Comparison of ENCODE assay signal across 17 mouse cellular contexts in the genomic region with DNA sequence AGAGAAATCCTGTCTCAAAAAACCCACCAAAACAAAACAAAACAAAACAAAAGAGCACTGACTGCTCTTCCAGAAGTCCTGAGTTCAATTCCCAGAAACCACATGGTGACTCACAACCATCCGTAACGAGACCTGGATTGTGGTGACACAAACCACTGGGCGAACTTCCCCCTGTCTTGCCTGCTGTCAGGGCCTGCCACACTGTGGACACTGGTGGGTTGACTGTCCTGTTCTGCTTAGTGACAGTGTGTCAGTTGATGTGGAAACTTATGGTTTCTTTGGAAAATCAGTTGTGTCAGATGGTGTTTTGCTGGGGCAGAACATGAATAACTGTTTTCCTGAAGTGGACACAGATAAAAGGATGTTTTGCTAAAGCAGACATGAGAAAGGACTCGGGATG.
"Had no signal": no experiment of that assay in that cellular context is flagged by ENCODE, and none has a peak within 500 bp of the region (broad histone marks: within the 10 kb centered on the region; RNA-seq: fewer than 3 reads in every experiment).

No protein-coding gene starts in this region.

- H3K9ac ChIP-seq: kidney, embryonic 15.5 days; liver, embryonic 12.5 days; lung, embryonic 15.5 days had no signal

- H3K36me3 ChIP-seq: kidney, embryonic 15.5 days; liver, embryonic 12.5 days; lung, embryonic 15.5 days had no signal

- ATAC-seq: intestine, postnatal 0 days; liver, embryonic 12.5 days had no signal

- DNase-seq: kidney, adult 8-10 months; kidney, postnatal 10 days; kidney, postnatal 36 days; layer of hippocampus, postnatal 36 days; midbrain, embryonic 14.5 days; right cerebral cortex, adult 18-20 months; right cerebral cortex, postnatal 25 days; spleen, adult 18-20 months; thymus, adult 18-20 months; thymus, postnatal 36 days had no signal

- H3K4me1 ChIP-seq: lung, embryonic 15.5 days had no signal

- H3K27ac ChIP-seq: kidney, embryonic 15.5 days; left cerebral cortex, adult 2 months; liver, embryonic 12.5 days; lung, embryonic 15.5 days; macrophage had no signal

- H3K27me3 ChIP-seq: kidney, embryonic 15.5 days; liver, embryonic 12.5 days; lung, embryonic 15.5 days had no signal

- H3K4me2 ChIP-seq: kidney, embryonic 15.5 days; liver, embryonic 12.5 days; lung, embryonic 15.5 days; midbrain, embryonic 11.5 days had no signal

- H3K4me3 ChIP-seq: kidney, embryonic 15.5 days; left cerebral cortex, adult 2 months; liver, embryonic 12.5 days; lung, embryonic 15.5 days had no signal

- H3K9me3 ChIP-seq: kidney, embryonic 15.5 days; liver, embryonic 12.5 days; lung, embryonic 15.5 days had no signal
